In the genomic region with DNA sequence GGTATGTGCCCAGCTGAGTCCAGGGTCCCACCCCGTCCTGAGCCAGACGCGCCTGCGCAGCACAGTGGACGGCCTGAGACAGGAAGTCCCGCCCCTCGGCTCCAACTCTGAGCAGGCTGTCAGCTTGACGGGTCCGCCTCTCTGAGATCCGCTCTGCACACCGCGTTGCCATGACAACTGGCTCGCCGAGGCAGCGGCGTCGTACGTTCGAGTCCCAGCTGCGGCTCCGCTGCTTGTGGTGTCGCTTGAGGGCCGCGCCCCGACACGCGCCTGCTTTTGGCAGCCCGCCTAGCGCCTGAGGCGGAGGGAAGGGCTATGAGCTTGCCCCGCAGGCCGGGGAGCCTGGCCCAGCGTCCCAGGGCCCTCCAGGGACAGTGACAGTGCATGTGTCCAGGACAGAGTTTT, we compare ENCODE assay signal across 8 mouse cellular contexts. TPM values are rescaled to one million over a fixed set of nuclear protein-coding genes. Genes with fewer than 3 reads are reported as not detected.
DNase-seq lines count a peak whose midpoint lies in the region; ATAC-seq and TF ChIP-seq lines count a peak whose summit lies in the region.

No protein-coding gene starts in this region.

- H3K27me3 ChIP-seq in E14TG2a.4 (ENCODE audit: insufficient read depth, low read length), result peaks cover 22% of the 10 kb centered on the region
- no peaks in the 10 kb centered on the region for H3K27me3 ChIP-seq in forebrain, embryonic 15.5 days
- H3K27me3 ChIP-seq in lung, postnatal 0 days (replicated peaks; ENCODE audit: insufficient read depth, low read length), result no peaks in the 10 kb centered on the region
- no peaks in the 10 kb centered on the region for H3K27me3 ChIP-seq in thymus, adult 2 months (ENCODE audit: control insufficient read depth, insufficient read depth, low read length)

- 3% methylated on average over 33 of the region's 33 CpGs for WGBS in forebrain, embryonic 15.5 days
- under 1% methylated on average over 33 of the region's 33 CpGs for WGBS in lung, postnatal 0 days
- 2% methylated on average over 33 of the region's 33 CpGs for WGBS in thymus, adult 2 months

- no peak for TF ChIP-seq POLR2A in thymus, adult 2 months (IDR thresholded peaks at IDR 0.05; ENCODE audit: control insufficient read depth, extremely low read depth, insufficient read depth, low read length, poor library complexity)

- H3K4me3 ChIP-seq in E14TG2a.4 (replicated peaks; ENCODE audit: low read length), result peak overlapping the region; percentile 41; the same call in 1 of the 2 replicates
- peak overlapping the region; percentile 34 for H3K4me3 ChIP-seq in forebrain, embryonic 15.5 days
- H3K4me3 ChIP-seq in layer of hippocampus, adult 2 months, result peak overlapping the region; percentile 48
- peak overlapping the region; percentile 31 for H3K4me3 ChIP-seq in lung, postnatal 0 days (ENCODE audit: low read depth, low read length)
- H3K4me3 ChIP-seq in thymus, adult 2 months (ENCODE audit: control insufficient read depth, insufficient read depth, low read length), result peak overlapping the region; percentile 14

- no peak overlapping the region for H3K9ac ChIP-seq in forebrain, embryonic 15.5 days (replicated peaks)
- no peak overlapping the region for H3K9ac ChIP-seq in lung, postnatal 0 days (replicated peaks; ENCODE audit: low read depth)

- no peak for TF ChIP-seq CTCF in E14TG2a.4 (conservative IDR thresholded peaks at IDR 0.05; ENCODE audit: low read length)
- no peak for TF ChIP-seq CTCF in layer of hippocampus, adult 2 months (conservative IDR thresholded peaks at IDR 0.05)
- TF ChIP-seq CTCF in lung, postnatal 0 days (IDR thresholded peaks at IDR 0.05), result no peak
- 0 out of 2 replicates have a peak, but pooled peaks have one; percentile 55 for TF ChIP-seq CTCF in thymus, adult 2 months (IDR thresholded peaks at IDR 0.05; ENCODE audit: borderline replicate concordance, control insufficient read depth, extremely low read depth, insufficient read depth, low read length, poor library complexity)

- peaks cover 44% of the 10 kb centered on the region for H3K4me1 ChIP-seq in E14TG2a.4 (replicated peaks; ENCODE audit: low read depth, low read length)
- H3K4me1 ChIP-seq in forebrain, embryonic 15.5 days, result peaks cover 15% of the 10 kb centered on the region
- H3K4me1 ChIP-seq in lung, postnatal 0 days (ENCODE audit: insufficient read depth, low read depth, low read length), result no peaks in the 10 kb centered on the region
- H3K4me1 ChIP-seq in thymus, adult 2 months (replicated peaks; ENCODE audit: control insufficient read depth, insufficient read depth, low read length), result peaks cover 4% of the 10 kb centered on the region

- TF ChIP-seq EP300 in lung, postnatal 0 days (IDR thresholded peaks at IDR 0.05), result no peak

- no peaks in the 10 kb centered on the region for H3K36me3 ChIP-seq in E14TG2a.4 (ENCODE audit: insufficient read depth, low read length)
- no peaks in the 10 kb centered on the region for H3K36me3 ChIP-seq in forebrain, embryonic 15.5 days
- H3K36me3 ChIP-seq in lung, postnatal 0 days (ENCODE audit: insufficient read depth, low read length), result no peaks in the 10 kb centered on the region
- no peaks in the 10 kb centered on the region for H3K36me3 ChIP-seq in thymus, adult 2 months (ENCODE audit: control insufficient read depth, insufficient read depth, low read length)

- peak; percentile 95 for ATAC-seq in forebrain, embryonic 15.5 days (replicated peaks)
- ATAC-seq in lung, postnatal 0 days, result peak; percentile 88

- peak; percentile 81 for DNase-seq in cerebellum, adult 11-12 months
- DNase-seq in heart, postnatal 36 days, result peak; percentile 84
- DNase-seq in layer of hippocampus, adult 2 months (ENCODE audit: low spot score in 2 of 2), result peak; percentile 73 to 84
- peak; percentile 97 for DNase-seq in lung, postnatal 0 days (ENCODE audit: low spot score)
- DNase-seq in ovary, postnatal 10 days (ENCODE audit: low spot score), result peak; percentile 39
- DNase-seq in thymus, adult 2 months, result peak; percentile 86

- intact Hi-C loops in heart, postnatal 36 days (cut with DNase I), result no loop called here

- no peaks in the 10 kb centered on the region for H3K9me3 ChIP-seq in E14TG2a.4 (ENCODE audit: low read length)
- H3K9me3 ChIP-seq in forebrain, embryonic 15.5 days, result no peaks in the 10 kb centered on the region
- no peaks in the 10 kb centered on the region for H3K9me3 ChIP-seq in lung, postnatal 0 days (ENCODE audit: low read length)

- peak overlapping the region; percentile 48 for H3K4me2 ChIP-seq in forebrain, embryonic 15.5 days (replicated peaks)
- H3K4me2 ChIP-seq in lung, postnatal 0 days (replicated peaks; ENCODE audit: low read depth, low read length), result peak overlapping the region; percentile 58

- no peak overlapping the region for H3K27ac ChIP-seq in forebrain, embryonic 15.5 days (replicated peaks)
- H3K27ac ChIP-seq in layer of hippocampus, adult 2 months, result no peak overlapping the region
- H3K27ac ChIP-seq in lung, postnatal 0 days (ENCODE audit: low read length), result no peak overlapping the region
- no peak overlapping the region for H3K27ac ChIP-seq in thymus, adult 2 months (ENCODE audit: control insufficient read depth, insufficient read depth, low read length)

RNA-seq across cellular contexts. Expression of a gene that starts 23.0 kb away (rescaled TPM):
- polyA plus RNA-seq in forebrain, embryonic 15.5 days (2015; fragmentation: Nextera tagmentation; extraction: Ambion mirVana), result 9.0 and 10.2 TPM in 2 replicates
- total RNA-seq in heart, postnatal 36 days (2021), result under 1 TPM; 0.25 to 0.27 TPM
- 100 to 1,000 TPM; 475 to 499 TPM for total RNA-seq in layer of hippocampus, adult 2 months (2021)
- polyA plus RNA-seq in lung, postnatal 0 days (2015; fragmentation: Nextera tagmentation; extraction: Ambion mirVana), result 1.7 and 2.1 TPM in 2 replicates
- 0.85 and 0.89 TPM in 2 replicates for polyA plus RNA-seq in thymus, adult 2 months (2012; rRNA removed)

RNA-seq across cellular contexts. Expression of a gene that starts 33.4 kb away (rescaled TPM):
- 17.3 and 18.5 TPM in 2 replicates for polyA plus RNA-seq in forebrain, embryonic 15.5 days (2015; fragmentation: Nextera tagmentation; extraction: Ambion mirVana)
- total RNA-seq in heart, postnatal 36 days (2021), result 1 to 10 TPM; 8.0 TPM
- total RNA-seq in layer of hippocampus, adult 2 months (2021), result 10 to 100 TPM; 35.8 to 35.9 TPM
- polyA plus RNA-seq in lung, postnatal 0 days (2015; fragmentation: Nextera tagmentation; extraction: Ambion mirVana), result 10.2 and 10.3 TPM in 2 replicates
- polyA plus RNA-seq in thymus, adult 2 months (2012; rRNA removed), result 30.7 and 31.1 TPM in 2 replicates

Comparison
In these comparisons a context has a peak if more than half of its experiments do, and no peak if none do; other contexts are left out.
1. DNase-seq: peak in every context shown above with its lines; median percentile 97 in lung, postnatal 0 days; 86 in thymus, adult 2 months; 84 in heart, postnatal 36 days; 81 in cerebellum, adult 11-12 months; 78 in layer of hippocampus, adult 2 months; 39 in ovary, postnatal 10 days.